Mouse (Mus musculus) urinary bladder, postnatal 0 days (tissue): ENCODE data around the gene Cmtr2. TPM values are rescaled to one million over a fixed set of nuclear protein-coding genes. Genes with fewer than 3 reads are reported as not detected.

Source experiments
- polyA plus RNA-seq: library from polyadenylated mRNA; unstranded; fragments of >200 nt; fragmentation: Nextera tagmentation; extraction: Ambion mirVana; gene quantifications from 2 replicates; pipeline ENCODE4 v1.2.1, GENCODE M21; 2015

Cmtr2 gene
- 3.8 and 4.0 TPM in 2 replicates for polyA plus RNA-seq

DNA sequence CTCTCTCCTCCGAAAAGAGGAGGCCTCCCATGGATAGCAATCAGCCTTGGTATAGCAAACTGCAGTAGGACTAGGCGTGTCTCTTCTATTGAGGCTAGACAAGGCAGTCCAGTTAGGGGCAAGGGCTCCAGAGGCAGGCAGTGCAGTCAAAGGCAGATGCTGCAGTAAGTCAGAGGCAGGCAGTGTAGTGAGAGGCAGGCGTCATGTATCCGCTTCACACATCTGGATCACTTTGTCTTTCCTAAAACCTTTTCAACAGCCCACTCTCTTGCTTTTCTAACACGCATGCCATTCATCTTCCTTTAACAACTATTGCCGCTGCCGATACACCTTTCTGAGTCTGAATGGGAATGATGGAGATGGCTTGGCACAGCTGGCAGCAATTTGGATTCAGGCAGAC is at the start of gene Cmtr2:
Gene Cmtr2, plus strand, starts transcription at position 301 of the 400 bp plus-strand sequence.

DNA sequence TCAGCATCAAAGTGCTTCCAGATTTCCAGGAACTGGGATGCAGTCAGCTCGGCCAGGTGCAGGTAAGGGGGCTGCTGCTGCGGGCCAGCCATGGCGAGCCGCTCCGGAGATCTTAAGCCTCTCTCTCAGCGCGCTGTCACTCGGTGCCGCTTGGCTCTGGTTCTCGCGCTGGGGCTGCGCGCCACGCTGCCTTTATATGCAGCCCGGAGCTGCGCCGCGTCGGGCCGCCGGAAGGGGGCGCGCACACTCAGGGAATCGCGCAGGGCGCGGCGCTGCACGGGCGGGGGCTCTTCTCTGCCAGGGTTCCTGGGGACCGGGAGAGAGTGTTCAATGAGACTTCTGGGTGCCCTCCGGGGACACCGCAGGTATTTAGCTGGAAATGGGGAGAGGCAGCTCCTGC is 47.4 kb upstream of the Cmtr2 start, which contains the start of gene Calb2:
Gene Calb2, minus strand, starts transcription at position 165 of the 400 bp plus-strand sequence.

GRCm38 (mm10) chr8:110266741-110267140 is 51.3 kb downstream of the Cmtr2 start, which contains the start of gene Hydin:
Hydin (plus strand) TSS chr8:110266977.

Other genes with a start within 250 kb of the Cmtr2 start
- 0.17 and 0.27 TPM in 2 replicates for gene Tat, start 225.2 kb upstream of the Cmtr2 start, polyA plus RNA-seq
- 2.0 and 2.1 TPM in 2 replicates for gene Chst4, start 175.9 kb upstream of the Cmtr2 start, polyA plus RNA-seq
- 3.1 and 3.2 TPM in 2 replicates for gene Zfp612, start 135.9 kb upstream of the Cmtr2 start, polyA plus RNA-seq
- gene Gm21964, start 114.5 kb upstream of the Cmtr2 start, polyA plus RNA-seq, result not detected in 2 replicates
- gene Gm17720, start 112.9 kb upstream of the Cmtr2 start, polyA plus RNA-seq, result not detected in 2 replicates
- not detected in 2 replicates for gene Calb2, start 47.5 kb upstream of the Cmtr2 start, polyA plus RNA-seq
- gene Hydin, start 51.3 kb downstream of the Cmtr2 start, polyA plus RNA-seq, result not detected in 2 replicates